Mouse (Mus musculus) 3T3-L1 (cell line): ENCODE results near the gene Gm20388.
A peak's percentile ranks its signal among the peaks of the same experiment; 100 is the strongest.
"Not testable (repeated sequence)": the region's sequence is repeated elsewhere in the genome, so short reads cannot be mapped to it uniquely, and the experiment has no call there.

ENCODE experiments used
- DNase-seq: peaks from one replicate; pipeline ENCODE4 v3.0.0-alpha.2; 2015; ENCODE audit warnings: low read depth, low spot score

Gm20388 gene

DNA sequence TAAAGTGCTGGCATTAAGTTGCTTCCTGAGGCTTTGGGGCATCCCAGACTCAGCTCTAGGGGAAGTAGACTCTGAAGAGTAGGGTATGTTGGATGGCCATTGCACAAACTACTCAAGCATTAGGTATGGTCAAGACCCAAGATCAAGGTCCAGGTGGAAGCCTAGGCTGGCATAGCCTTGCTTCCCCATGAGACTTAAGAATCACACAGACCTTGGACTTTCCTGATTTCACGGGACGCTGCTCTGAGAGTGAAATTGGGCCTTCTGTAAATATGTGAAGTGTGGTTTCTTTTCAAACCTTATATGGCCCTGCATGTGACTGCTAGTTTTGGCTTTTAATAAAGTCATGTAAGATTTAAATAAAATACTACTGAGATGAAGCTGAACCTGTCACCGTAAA is 2662.1 kb downstream of the Gm20388 start:
- DNase-seq, result no peak

GRCm38 (mm10) chr8:122573176-122573575 is 2662.5 kb downstream of the Gm20388 start:
- DNase-seq, result not testable (repeated sequence)

GRCm38 (mm10) chr8:122573577-122573976 is 2662.9 kb downstream of the Gm20388 start:
- DNase-seq, result no peak

DNA sequence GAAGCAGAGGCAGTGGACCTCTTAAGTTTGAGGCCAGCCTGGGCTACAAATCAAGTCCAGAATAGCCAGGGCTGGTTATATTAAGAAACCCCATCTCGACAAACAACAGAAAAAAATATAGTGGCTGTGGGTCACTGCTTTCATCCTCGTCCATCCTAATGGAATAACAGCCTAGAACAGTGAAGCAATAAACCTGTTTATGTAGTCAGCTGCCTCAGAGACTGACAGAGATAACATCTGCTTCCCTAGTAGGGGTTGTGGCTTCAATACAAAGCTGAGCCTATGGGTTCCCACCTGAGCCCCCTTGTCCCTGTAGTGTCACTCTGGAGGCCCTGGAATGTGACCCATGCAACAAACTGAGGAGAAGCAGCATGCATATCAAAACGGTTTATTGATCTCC is 2663.6 kb downstream of the Gm20388 start:
- DNase-seq, result no peak

- peak; percentile 56 for DNase-seq
Measured at GRCm38 (mm10) chr8:122574667-122575251, 2664.1 kb downstream of the Gm20388 start.

DNA sequence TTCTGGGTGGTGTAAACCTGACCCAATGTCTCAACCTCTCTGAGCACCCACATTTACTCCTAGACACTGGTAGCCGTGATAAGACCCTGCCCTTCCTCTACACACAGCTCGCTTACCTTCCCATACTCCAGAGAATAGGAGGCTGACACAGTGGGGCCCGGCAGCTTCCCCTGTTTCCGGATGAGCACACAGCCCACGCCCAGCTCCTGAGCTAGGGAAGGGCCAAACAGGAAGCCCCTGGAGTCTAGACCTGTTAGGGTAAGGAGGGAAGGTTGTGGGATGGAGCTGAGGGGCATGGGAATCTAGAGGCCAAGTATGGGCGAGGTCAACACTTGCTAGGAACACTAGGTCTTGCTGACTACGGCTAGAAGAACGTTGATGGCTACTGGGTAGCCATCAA is 2664.6 kb downstream of the Gm20388 start:
- DNase-seq, result no peak

DNA sequence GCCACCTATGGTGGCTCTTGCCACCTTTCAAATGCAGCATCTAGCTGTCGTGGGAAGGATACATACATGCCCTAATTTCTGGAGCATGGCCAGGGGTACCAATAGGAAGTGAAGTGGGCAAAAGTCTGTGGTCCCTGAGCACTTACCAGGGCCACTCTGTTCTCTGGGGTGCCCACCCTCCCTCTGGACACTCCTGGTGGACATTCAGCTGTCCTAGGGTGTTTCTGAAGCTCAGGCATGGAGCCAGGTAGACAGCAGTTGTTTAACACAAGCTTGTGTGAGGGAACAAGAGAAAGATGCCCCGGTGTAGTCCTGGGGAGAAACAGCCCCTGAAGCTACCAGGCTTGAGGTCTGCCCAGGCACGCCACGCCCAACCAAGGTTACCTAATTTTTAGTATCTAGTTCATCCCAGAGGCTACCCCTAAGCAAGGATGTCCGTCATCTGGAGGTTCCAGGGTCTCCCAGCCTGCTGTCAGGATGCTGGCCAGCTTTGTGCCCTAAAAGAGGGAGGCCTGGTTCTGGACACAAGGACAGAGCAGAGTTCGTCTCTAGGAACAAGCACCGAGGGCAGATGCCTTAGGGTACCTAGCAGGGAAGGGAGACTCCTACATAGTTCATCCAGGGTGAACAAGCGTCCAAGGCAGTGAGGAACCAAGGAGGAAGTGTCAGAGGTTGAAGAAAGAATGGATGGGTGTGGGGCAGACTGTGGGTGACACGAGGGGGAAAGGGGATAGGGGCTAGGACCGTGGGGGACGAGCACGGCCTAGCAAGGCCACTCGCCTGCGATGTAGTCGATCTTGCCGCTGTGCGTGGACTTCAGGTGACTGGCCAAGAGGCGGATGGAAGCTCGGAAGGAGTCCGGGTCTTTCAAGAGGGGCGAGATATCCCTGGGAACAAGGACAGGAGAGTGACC is 2665.3 kb downstream of the Gm20388 start:
- peak; percentile 44 for DNase-seq

- DNase-seq, result peak; percentile 97
Measured at GRCm38 (mm10) chr8:122576648-122577022, 2666.0 kb downstream of the Gm20388 start, which contains the start of gene Aprt. Gene Aprt, minus strand, starts transcription at chr8:122576909.

- no peak for DNase-seq
Measured at GRCm38 (mm10) chr8:122577116-122577515, 2666.5 kb downstream of the Gm20388 start.

GRCm38 (mm10) chr8:122579196-122579595 is 2668.6 kb downstream of the Gm20388 start:
- DNase-seq, result no peak

GRCm38 (mm10) chr8:122580926-122581325 is 2670.3 kb downstream of the Gm20388 start:
- no peak for DNase-seq

GRCm38 (mm10) chr8:122584981-122585380 is 2674.3 kb downstream of the Gm20388 start:
- DNase-seq, result peak; percentile 80

DNA sequence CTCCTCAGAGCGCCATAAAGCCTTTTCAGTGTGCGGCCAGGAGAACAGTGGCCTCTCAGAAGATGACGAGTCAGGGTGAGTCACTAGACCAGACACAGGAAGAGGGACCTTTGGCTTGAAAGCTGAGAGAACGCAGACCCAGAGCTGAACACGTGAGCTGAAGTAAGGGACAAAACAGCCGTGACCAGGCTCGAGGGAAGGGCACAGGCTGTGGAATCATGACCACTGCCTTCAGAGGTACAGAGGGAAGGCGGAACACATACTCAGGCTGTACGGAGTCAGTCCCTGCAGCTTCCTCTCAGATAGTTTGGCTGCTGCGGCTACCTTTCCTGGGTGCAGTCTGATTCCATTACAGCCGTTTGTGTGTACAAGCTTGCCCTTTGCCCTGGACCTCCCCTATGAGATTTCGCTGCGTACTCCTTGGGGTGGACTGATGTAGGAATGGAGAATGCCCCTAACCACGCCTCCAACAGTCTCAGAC is 2674.8 kb downstream of the Gm20388 start:
- DNase-seq, result peak; percentile 95

- peak; percentile 39 for DNase-seq
Measured at GRCm38 (mm10) chr8:122586171-122586570, 2675.5 kb downstream of the Gm20388 start.

- no peak for DNase-seq
Measured at GRCm38 (mm10) chr8:122586749-122587148, 2676.1 kb downstream of the Gm20388 start.

GRCm38 (mm10) chr8:122593240-122593639 is 2682.6 kb downstream of the Gm20388 start:
- no peak for DNase-seq

- DNase-seq, result no peak
Measured at GRCm38 (mm10) chr8:122593783-122594507, 2683.3 kb downstream of the Gm20388 start.

GRCm38 (mm10) chr8:122596031-122596430 is 2685.4 kb downstream of the Gm20388 start:
- no peak for DNase-seq

DNA sequence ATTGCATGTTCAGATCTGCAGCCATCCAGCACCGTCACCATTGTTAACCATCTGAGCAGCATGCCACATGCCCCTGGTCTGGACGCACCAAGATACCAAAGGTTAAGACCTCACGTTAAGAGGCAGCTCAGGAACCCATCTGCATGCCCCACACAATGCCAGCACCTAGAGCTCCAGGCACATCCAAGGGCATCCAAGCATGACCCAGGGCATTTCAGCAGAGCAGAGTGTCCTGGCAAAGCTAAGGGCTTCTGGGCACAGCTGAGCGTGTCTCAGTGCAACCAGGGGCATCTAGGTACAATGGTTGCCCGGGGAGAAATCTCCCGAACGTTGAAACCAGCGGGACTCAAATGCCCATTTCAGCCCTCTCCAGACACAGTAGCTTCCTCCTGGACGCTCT is 2690.0 kb downstream of the Gm20388 start:
- DNase-seq, result no peak

- DNase-seq, result no peak
Measured at GRCm38 (mm10) chr8:122604640-122605039, 2694.0 kb downstream of the Gm20388 start.

DNA sequence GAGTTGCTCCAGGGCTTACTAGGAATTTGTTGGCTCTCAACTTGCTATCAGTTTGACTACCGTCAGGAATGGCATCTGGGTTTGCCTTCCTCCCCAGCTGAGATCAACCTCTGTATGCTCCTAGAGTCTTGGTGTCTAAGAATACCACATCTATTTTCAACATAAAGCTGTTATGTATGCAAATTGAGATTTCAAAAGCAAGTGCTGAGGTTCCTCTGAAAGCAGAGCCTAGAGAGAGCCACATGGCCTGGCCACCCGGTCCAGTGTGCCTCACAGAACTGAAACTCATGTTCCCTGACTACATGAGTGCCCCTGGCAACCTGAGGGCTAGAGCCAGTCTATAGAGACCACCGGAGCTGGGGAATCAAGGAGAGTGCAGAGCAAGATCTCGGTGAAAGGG is 2694.7 kb downstream of the Gm20388 start:
- DNase-seq, result no peak

DNA sequence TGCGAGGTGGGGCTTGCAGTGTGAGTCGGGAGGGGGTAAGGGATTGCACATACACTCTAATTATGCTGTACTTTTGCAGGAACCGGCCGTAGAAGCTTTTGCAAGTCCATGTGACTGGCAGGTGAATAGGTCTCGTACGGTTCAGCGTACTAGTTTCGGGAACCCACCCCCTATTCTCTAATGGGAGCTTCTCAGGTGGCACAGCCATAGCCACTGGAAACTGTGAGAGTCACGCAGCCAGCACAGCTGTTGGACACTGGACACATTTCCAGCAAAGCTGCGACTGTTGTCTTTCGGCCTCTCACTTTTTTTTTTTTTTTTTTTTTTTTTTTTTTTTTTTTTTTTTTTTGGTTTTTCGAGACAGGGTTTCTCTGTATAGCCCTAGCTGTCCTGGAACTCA is 2696.2 kb downstream of the Gm20388 start:
- no peak for DNase-seq
